Mouse (Mus musculus) stomach, postnatal 0 days (tissue): ENCODE data around the gene Mipol1. TPM values are rescaled to one million over a fixed set of nuclear protein-coding genes. Genes with fewer than 3 reads are reported as not detected.
A peak's percentile ranks its signal among the peaks of the same experiment; 100 is the strongest.
"Not testable (repeated sequence)": the region's sequence is repeated elsewhere in the genome, so short reads cannot be mapped to it uniquely, and the experiment has no call there.

Source experiments
- ATAC-seq: fragments of 200-750 bp; cut with Nextera tagmentation; 2 replicates; pipeline ENCODE4 v1.8.0; 2017; ENCODE audit not compliant: low FRiP score, low TSS enrichment
- DNase-seq: peaks from one replicate; pipeline ENCODE4 v3.0.0-alpha.2; 2016; ENCODE audit warnings: low spot score
- H3K27ac ChIP-seq: fragments of 300-500 bp; sonication (generic); replicated peaks from 2 replicates; pipeline ENCODE4 v1.5.1; 2014; ENCODE audit warnings: mild to moderate bottlenecking, control low read depth
- H3K27me3 ChIP-seq: fragments of 300-500 bp; sonication (generic); 2 replicates; pipeline ENCODE4 v1.6.1; 2014; ENCODE audit warnings: low read length; ENCODE audit not compliant: control insufficient read depth, insufficient read depth
- H3K36me3 ChIP-seq: fragments of 300-500 bp; sonication (generic); 2 replicates; pipeline ENCODE4 v1.6.1; 2014; ENCODE audit warnings: low read length, mixed read lengths; ENCODE audit not compliant: control insufficient read depth, insufficient read depth
- H3K4me1 ChIP-seq: fragments of 300-500 bp; sonication (generic); replicated peaks from 2 replicates; pipeline ENCODE4 v1.6.1; 2014; ENCODE audit warnings: antibody characterized with exemption; ENCODE audit not compliant: control insufficient read depth, insufficient read depth
- H3K4me2 ChIP-seq: fragments of 300-500 bp; sonication (generic); replicated peaks from 2 replicates; pipeline ENCODE4 v1.6.1; 2014; ENCODE audit warnings: low read depth, mild to moderate bottlenecking, control low read depth, moderate library complexity
- H3K4me3 ChIP-seq: fragments of 300-500 bp; sonication (generic); 2 replicates; pipeline ENCODE4 v1.5.1; 2014; ENCODE audit warnings: low read depth, low read length, control low read depth
- H3K9ac ChIP-seq: fragments of 300-500 bp; sonication (generic); 2 replicates; pipeline ENCODE4 v1.6.1; 2014; ENCODE audit warnings: mild to moderate bottlenecking, low read length, control low read depth, mixed read lengths
- H3K9me3 ChIP-seq: fragments of 300-500 bp; sonication (generic); 2 replicates; pipeline ENCODE4 v1.6.1; 2016; ENCODE audit warnings: low read length; ENCODE audit not compliant: control insufficient read depth
- CTCF ChIP-seq: IDR thresholded peaks from 2 replicates; pipeline ENCODE4 v1.5.1; 2016; ENCODE audit warnings: antibody characterized with exemption, low read depth, mild to moderate bottlenecking, moderate library complexity
- EP300 ChIP-seq: optimal IDR thresholded peaks from 2 replicates; pipeline ENCODE3; 2016; ENCODE audit warnings: antibody characterized with exemption
- WGBS: fragments of 180-500 bp; shearing (Covaris S2); extraction: QIAGEN DNeasy Blood & Tissue Kit; methylation state at CpG from one replicate; pipeline ENCODE4 v1.1.7; 2014; 5-methylcytosine and 5-hydroxymethylcytosine counted together
- polyA plus RNA-seq: library from polyadenylated mRNA; unstranded; fragments of >200 nt; fragmentation: Nextera tagmentation; extraction: Ambion mirVana; gene quantifications from 2 replicates; pipeline ENCODE4 v1.2.1, GENCODE M21; 2015

Gene Mipol1
- polyA plus RNA-seq, 1 experiment from 2014 or later = 5.9 TPM

GRCm38 (mm10) chr12:57428243-57428642 lies 198.0 kb downstream of the Mipol1 start:
- Histone ChIP-seq H3K27ac (no peak overlapping the region), H3K4me1 (no peaks in the 10 kb centered on the region), H3K4me2 (no peak overlapping the region), H3K27me3 (no peaks in the 10 kb centered on the region), H3K4me3 (no peak overlapping the region), H3K9ac (no peak overlapping the region), H3K36me3 (no peaks in the 10 kb centered on the region), H3K9me3 (no peaks in the 10 kb centered on the region)
- WGBS = 66% methylated on average over 3 of the region's 3 CpGs
- no peak for TF ChIP-seq EP300
- TF ChIP-seq CTCF = no peak
- DNase-seq = no peak
- ATAC-seq = no peak

DNA sequence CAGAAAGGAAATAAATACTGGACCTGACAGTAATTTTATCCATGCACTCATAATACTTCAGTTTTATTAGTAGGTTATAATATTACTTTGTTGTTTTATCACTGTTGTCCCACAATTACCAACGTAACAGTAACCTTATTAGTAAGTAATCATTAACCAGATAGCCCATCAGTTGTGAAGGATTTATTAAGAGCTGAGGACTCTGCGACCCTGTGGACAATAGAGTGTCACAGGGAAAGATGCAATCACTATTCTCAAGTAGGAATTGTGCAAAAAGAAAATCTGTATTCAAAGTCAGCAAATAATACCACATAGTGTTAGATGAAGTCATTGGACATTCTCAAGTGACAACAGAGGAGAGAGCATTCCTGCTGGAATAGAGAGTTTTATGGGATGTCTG lies 198.5 kb downstream of the Mipol1 start:
- Histone ChIP-seq H3K27me3 (no peaks in the 10 kb centered on the region), H3K36me3 (no peaks in the 10 kb centered on the region), H3K4me1 (no peaks in the 10 kb centered on the region), H3K4me3 (no peak overlapping the region), H3K27ac (no peak overlapping the region), H3K4me2 (no peak overlapping the region), H3K9me3 (no peaks in the 10 kb centered on the region), H3K9ac (no peak overlapping the region)
- no peak for TF ChIP-seq CTCF
- no peak for TF ChIP-seq EP300
- ATAC-seq = no peak
- 58% methylated on average over 2 of the region's 2 CpGs for WGBS
- DNase-seq = no peak

- H3K36me3 ChIP-seq, H3K4me2 ChIP-seq, H3K27me3 ChIP-seq, H3K4me1 ChIP-seq, H3K9ac ChIP-seq, H3K9me3 ChIP-seq, DNase-seq, H3K4me3 ChIP-seq: not testable (repeated sequence)
- WGBS = 29% methylated on average over 8 of the region's 8 CpGs
- peak; percentile 71 for ATAC-seq
- peak overlapping the region; percentile 58; the same call in 1 of the 2 replicates for H3K27ac ChIP-seq
These were observed 206.9 kb downstream of the Mipol1 start for GRCm38 (mm10) chr12:57436939-57437659.

DNA sequence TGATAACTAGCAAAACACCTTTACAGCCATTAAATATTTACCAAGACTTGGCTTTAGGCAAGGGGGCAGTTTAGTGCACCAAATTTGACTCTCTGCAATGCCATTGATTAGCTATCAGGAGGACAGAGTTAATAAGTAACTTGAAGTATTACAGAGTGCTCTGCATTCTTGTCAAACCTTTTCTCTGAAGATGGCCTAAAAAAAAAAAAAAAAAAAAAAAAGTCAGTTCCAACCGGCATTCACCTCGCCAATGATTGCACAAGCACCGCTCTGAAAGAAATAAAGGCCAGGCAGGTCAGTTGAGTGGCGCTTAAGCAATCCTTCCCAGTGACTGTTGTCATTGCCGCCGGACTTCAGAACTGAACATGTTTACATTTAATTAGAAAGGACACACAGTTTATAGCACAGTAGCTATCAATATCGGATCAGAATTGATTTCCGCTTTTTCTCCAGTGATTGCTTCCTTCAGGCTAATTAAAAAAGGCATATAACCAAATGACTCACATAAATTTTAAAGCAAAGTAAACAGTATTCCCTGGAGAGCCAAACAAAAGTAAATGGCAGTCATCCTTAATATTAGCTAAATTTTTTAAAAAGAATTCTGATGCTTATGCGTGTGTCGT lies 214.2 kb downstream of the Mipol1 start:
- DNase-seq = peak; percentile 66

DNA sequence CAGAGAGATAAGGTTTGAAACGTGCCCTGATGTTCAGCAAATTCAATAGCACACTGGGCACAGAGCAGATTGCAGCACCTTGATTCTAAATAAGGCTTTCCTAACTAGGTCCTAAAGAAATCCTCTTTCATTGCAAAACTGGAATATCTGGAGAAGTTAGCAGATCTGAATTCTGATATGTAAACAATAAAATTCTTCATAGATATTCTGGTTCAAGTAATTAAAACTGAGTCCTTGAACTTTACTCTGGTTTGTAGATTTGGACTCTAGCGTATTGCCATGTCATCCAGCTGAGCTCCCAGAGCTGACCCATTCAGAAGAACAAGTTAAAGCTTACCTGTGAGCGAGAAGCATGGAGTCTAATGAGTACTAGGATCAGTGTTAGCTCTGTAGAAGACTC lies 217.1 kb downstream of the Mipol1 start:
- TF ChIP-seq EP300 (no peak), CTCF (no peak)
- WGBS = 48% methylated on average over 3 of the region's 3 CpGs
- no peaks in the 10 kb centered on the region for H3K4me1 ChIP-seq
- DNase-seq (no peak), ATAC-seq (no peak)
- H3K27ac ChIP-seq = peak overlapping the region; percentile 74
- no peaks in the 10 kb centered on the region for H3K27me3 ChIP-seq
- no peak overlapping the region for H3K4me2 ChIP-seq
- no peaks in the 10 kb centered on the region for H3K36me3 ChIP-seq
- no peak overlapping the region for H3K9ac ChIP-seq
- H3K4me3 ChIP-seq = no peak overlapping the region
- no peaks in the 10 kb centered on the region for H3K9me3 ChIP-seq

More for the DNA sequence above, 214.2 kb downstream of the Mipol1 start:
- 42% methylated on average over 10 of the region's 10 CpGs for WGBS
- no peaks in the 10 kb centered on the region for H3K36me3 ChIP-seq
- ATAC-seq = peak; percentile 75
- H3K27ac ChIP-seq = no peak overlapping the region
- H3K9me3 ChIP-seq = no peaks in the 10 kb centered on the region
- H3K27me3 ChIP-seq = no peaks in the 10 kb centered on the region
- H3K4me2 ChIP-seq = no peak overlapping the region
- no peak overlapping the region for H3K9ac ChIP-seq
- no peaks in the 10 kb centered on the region for H3K4me1 ChIP-seq
- TF ChIP-seq CTCF (no peak), EP300 (no peak)
- H3K4me3 ChIP-seq = no peak overlapping the region

GRCm38 (mm10) chr12:57449299-57449698 lies 219.1 kb downstream of the Mipol1 start:
- peak overlapping the region; percentile 85; the same call in 1 of the 2 replicates for H3K27ac ChIP-seq
- TF ChIP-seq EP300 (peak; percentile 29), CTCF (no peak)
- 53% methylated on average over 1 of the region's 1 CpGs for WGBS

More at GRCm38 (mm10) chr12:57449299-57449698, 219.1 kb downstream of the Mipol1 start:
- H3K4me3 ChIP-seq = no peak overlapping the region
- ATAC-seq (peak; percentile 71), DNase-seq (no peak)
- no peaks in the 10 kb centered on the region for H3K36me3 ChIP-seq
- no peaks in the 10 kb centered on the region for H3K27me3 ChIP-seq
- H3K9me3 ChIP-seq = no peaks in the 10 kb centered on the region
- no peak overlapping the region for H3K9ac ChIP-seq
- H3K4me2 ChIP-seq = no peak overlapping the region
- no peaks in the 10 kb centered on the region for H3K4me1 ChIP-seq
